Mouse (Mus musculus): ENCODE data around the gene Tmed10. TPM values are rescaled to one million over a fixed set of nuclear protein-coding genes. Genes with fewer than 3 reads are reported as not detected.

Tmed10 gene
- polyA plus RNA-seq, 1 experiment, result 93.3 TPM

DNA sequence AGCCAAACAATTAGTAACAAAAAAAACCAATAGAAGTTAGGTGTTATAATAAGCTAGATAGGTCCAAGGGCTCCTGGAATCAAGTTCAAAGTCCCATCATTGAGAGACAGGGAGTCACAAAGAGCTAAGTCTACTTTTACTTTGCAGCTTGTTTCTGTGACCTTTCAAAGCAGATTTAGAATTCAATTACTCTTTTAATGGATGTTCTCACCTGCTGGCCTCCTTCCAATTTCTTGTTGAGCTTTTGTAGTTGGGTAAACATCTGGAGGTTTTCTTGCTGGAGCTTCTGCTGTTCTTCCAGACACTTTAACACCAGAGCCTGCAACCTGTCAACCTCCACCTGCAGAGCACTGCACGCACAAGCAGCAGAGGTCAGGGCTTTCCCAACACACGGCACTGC lies 71.4 kb downstream of the Tmed10 start:
- Histone ChIP-seq H3K27ac (ENCODE audit: insufficient read depth, low read length) (no peak overlapping the region), H3K36me3 (ENCODE audit: control insufficient read depth, insufficient read depth, low read length) (peaks cover 26% of the 10 kb centered on the region), H3K4me1 (ENCODE audit: control insufficient read depth, insufficient read depth, insufficient read length) (peaks cover 6% of the 10 kb centered on the region; the same call in 1 of the 2 replicates), H3K27me3 (ENCODE audit: control insufficient read depth, insufficient read depth, low read length) (no peaks in the 10 kb centered on the region), H3K4me3 (ENCODE audit: extremely low read depth, insufficient read depth, insufficient read length) (no peak overlapping the region)
- TF ChIP-seq CTCF (IDR thresholded peaks at IDR 0.05; ENCODE audit: extremely low read depth, insufficient read depth, insufficient read length, insufficient replicate concordance) (no peak), POLR2A (IDR thresholded peaks at IDR 0.05; ENCODE audit: low read depth, low read length) (no peak)
- DNase-seq (ENCODE audit: low read depth in 1 of 2, low spot score in 2 of 2), result no peak
- 96% methylated on average over 2 of the region's 2 CpGs for WGBS

DNA sequence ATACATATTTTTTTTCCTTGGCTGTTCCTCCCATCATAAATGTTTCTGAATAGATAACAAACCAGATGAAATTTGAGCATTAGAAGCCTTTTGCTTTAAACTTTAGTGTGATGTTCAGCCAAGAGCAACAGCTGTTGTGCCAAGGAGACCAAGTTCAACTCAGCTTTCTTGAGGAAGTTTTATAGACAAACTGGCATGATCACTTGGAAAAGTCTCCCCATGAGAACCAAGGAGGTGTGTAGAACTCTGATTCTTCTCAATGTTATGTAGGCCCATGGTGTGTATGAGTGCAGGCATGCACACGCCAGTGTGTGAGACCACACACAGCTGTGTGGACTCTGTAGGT lies 75.8 kb downstream of the Tmed10 start:
- no peak overlapping the region for H3K4me3 ChIP-seq (ENCODE audit: extremely low read depth, insufficient read depth, insufficient read length)
- peaks cover 17% of the 10 kb centered on the region for H3K36me3 ChIP-seq (ENCODE audit: control insufficient read depth, insufficient read depth, low read length)
- DNase-seq (ENCODE audit: low read depth in 1 of 2, low spot score in 2 of 2), result no peak
- no peaks in the 10 kb centered on the region for H3K4me1 ChIP-seq (ENCODE audit: control insufficient read depth, insufficient read depth, insufficient read length)
- 83% methylated on average over 1 of the region's 1 CpGs for WGBS
- TF ChIP-seq POLR2A (IDR thresholded peaks at IDR 0.05; ENCODE audit: low read depth, low read length) (no peak), CTCF (IDR thresholded peaks at IDR 0.05; ENCODE audit: extremely low read depth, insufficient read depth, insufficient read length, insufficient replicate concordance) (no peak)
- H3K27me3 ChIP-seq (ENCODE audit: control insufficient read depth, insufficient read depth, low read length), result no peaks in the 10 kb centered on the region
- H3K27ac ChIP-seq (ENCODE audit: insufficient read depth, low read length), result no peak overlapping the region

DNA sequence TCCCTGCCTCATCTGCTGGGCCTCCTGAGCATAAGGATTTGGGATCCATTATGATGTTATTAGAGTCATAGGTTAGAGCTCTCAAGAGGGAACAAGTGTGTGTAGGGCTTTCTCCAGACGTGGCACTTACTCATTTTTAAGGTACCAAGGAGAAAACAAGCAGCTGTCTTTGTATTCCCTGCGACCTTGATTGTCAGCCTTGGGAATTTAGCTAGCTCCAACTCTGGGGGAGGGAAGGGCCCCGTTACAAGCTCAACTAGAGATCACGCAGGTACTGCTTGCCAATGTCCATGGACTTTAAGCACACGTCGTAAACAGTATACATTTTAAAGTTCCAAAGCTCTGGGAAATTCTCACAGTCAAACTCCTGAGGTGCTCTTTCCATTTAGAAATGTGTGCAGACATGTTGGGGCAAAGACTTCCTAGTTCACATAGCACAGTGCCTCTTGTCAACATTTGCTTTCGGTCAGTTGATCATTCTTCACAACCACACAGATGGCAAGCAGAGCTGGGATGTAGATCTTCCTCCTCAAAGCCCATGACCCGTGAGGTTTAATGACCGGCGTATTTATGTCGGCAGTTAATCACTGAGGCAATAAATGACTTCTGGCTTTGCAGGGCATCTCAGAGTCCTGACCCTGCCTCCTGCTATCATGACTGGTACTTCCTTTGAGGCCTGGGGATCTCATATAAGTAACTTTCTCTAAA lies 76.4 kb downstream of the Tmed10 start:
- TF ChIP-seq CTCF (IDR thresholded peaks at IDR 0.05; ENCODE audit: extremely low read depth, insufficient read depth, insufficient read length, insufficient replicate concordance) (no peak), POLR2A (IDR thresholded peaks at IDR 0.05; ENCODE audit: low read depth, low read length) (no peak)
- Histone ChIP-seq H3K36me3 (ENCODE audit: control insufficient read depth, insufficient read depth, low read length) (peaks cover 15% of the 10 kb centered on the region), H3K27me3 (ENCODE audit: control insufficient read depth, insufficient read depth, low read length) (no peaks in the 10 kb centered on the region), H3K4me3 (ENCODE audit: extremely low read depth, insufficient read depth, insufficient read length) (no peak overlapping the region), H3K4me1 (ENCODE audit: control insufficient read depth, insufficient read depth, insufficient read length) (no peaks in the 10 kb centered on the region), H3K27ac (ENCODE audit: insufficient read depth, low read length) (no peak overlapping the region)
- DNase-seq (ENCODE audit: low read depth in 1 of 2, low spot score in 2 of 2), result no peak
- WGBS, result 84% methylated on average over 11 of the region's 11 CpGs

DNA sequence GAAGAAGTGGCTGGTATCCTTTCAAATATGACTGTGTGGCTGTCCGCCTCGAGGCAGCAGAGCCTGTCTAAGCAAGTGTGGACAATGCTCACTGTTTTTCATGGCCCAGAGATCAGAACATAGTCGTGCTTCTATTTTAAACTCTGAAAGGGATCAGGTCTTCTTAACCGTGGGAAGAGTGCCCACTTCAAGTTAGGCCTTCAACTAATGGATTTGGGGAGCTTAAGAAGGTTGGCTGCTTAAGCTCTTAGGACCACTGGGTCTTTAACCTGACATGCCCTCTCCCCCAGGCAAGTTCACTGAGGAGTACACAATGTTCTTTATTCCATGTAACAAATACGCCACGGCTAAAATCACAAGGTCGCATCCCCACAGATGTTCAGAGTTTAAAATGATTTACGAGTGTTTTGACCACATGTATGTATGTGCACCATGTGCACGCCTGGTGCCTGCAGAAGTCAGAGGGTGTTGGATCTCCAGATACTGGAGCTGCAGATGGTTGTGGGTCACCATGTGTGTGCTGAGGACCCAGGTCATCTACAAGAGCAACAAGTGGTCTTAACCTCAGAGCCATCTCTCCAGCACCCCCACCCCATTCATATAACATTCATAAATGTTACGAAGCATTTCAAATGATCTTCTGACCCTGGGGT lies 77.2 kb downstream of the Tmed10 start:
- H3K4me1 ChIP-seq (ENCODE audit: control insufficient read depth, insufficient read depth, insufficient read length), result no peaks in the 10 kb centered on the region
- H3K27ac ChIP-seq (ENCODE audit: insufficient read depth, low read length), result no peak overlapping the region
- WGBS, result 74% methylated on average over 10 of the region's 10 CpGs
- no peak overlapping the region for H3K4me3 ChIP-seq (ENCODE audit: extremely low read depth, insufficient read depth, insufficient read length)
- TF ChIP-seq POLR2A (IDR thresholded peaks at IDR 0.05; ENCODE audit: low read depth, low read length), result no peak
- TF ChIP-seq CTCF (IDR thresholded peaks at IDR 0.05; ENCODE audit: extremely low read depth, insufficient read depth, insufficient read length, insufficient replicate concordance), result no peak
- H3K27me3 ChIP-seq (ENCODE audit: control insufficient read depth, insufficient read depth, low read length), result no peaks in the 10 kb centered on the region
- no peak for DNase-seq (ENCODE audit: low read depth in 1 of 2, low spot score in 2 of 2)
- peaks cover 13% of the 10 kb centered on the region for H3K36me3 ChIP-seq (ENCODE audit: control insufficient read depth, insufficient read depth, low read length)

DNA sequence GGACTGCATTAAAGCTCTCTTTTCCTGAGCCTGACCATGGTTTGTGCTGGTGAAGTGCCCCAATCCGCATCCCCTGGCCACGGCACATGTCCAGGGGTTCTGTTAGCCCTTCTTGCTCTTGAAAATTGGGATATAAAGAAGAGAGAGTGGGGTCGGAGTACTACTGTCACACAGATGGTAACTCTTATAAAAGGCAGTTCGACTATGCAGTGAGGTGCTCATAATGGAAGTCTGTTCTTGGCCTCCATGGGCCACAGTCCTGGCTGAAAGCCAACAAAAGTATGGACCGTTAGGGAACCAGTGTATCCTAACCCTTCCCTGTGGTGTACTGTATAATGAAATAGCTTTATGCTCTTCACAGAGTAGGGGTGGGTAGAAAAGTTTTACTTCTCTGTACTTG lies 77.7 kb downstream of the Tmed10 start:
- H3K4me3 ChIP-seq (ENCODE audit: extremely low read depth, insufficient read depth, insufficient read length), result no peak overlapping the region
- WGBS, result 87% methylated on average over 5 of the region's 5 CpGs
- no peak for TF ChIP-seq CTCF (IDR thresholded peaks at IDR 0.05; ENCODE audit: extremely low read depth, insufficient read depth, insufficient read length, insufficient replicate concordance)
- no peak for TF ChIP-seq POLR2A (IDR thresholded peaks at IDR 0.05; ENCODE audit: low read depth, low read length)
- H3K27ac ChIP-seq (ENCODE audit: insufficient read depth, low read length), result no peak overlapping the region
- no peaks in the 10 kb centered on the region for H3K4me1 ChIP-seq (ENCODE audit: control insufficient read depth, insufficient read depth, insufficient read length)
- H3K36me3 ChIP-seq (ENCODE audit: control insufficient read depth, insufficient read depth, low read length), result peaks cover 12% of the 10 kb centered on the region
- no peaks in the 10 kb centered on the region for H3K27me3 ChIP-seq (ENCODE audit: control insufficient read depth, insufficient read depth, low read length)
- DNase-seq (ENCODE audit: low read depth in 1 of 2, low spot score in 2 of 2), result no peak

DNA sequence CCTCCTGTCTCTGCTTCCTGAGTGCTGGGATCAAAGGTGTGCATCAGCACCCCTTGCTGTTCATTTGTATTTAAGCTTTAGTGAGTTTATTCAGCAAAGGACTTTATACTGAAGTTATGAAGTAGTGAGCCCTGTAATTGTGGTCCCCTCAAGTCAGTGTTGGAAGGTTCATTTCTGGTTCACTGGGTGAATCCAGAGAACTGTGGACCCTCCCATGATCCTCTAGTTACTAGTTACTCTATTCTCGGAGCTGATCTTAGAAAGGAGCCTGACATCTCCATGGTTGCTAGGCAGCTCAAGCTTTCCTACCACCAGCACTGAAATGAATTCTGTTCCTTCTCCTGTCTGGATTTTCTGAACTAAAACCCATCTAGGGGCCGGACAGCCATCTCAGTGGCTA lies 79.1 kb downstream of the Tmed10 start:
- no peak for TF ChIP-seq POLR2A (IDR thresholded peaks at IDR 0.05; ENCODE audit: low read depth, low read length)
- no peak for TF ChIP-seq CTCF (IDR thresholded peaks at IDR 0.05; ENCODE audit: extremely low read depth, insufficient read depth, insufficient read length, insufficient replicate concordance)
- 84% methylated on average over 2 of the region's 2 CpGs for WGBS

DNA sequence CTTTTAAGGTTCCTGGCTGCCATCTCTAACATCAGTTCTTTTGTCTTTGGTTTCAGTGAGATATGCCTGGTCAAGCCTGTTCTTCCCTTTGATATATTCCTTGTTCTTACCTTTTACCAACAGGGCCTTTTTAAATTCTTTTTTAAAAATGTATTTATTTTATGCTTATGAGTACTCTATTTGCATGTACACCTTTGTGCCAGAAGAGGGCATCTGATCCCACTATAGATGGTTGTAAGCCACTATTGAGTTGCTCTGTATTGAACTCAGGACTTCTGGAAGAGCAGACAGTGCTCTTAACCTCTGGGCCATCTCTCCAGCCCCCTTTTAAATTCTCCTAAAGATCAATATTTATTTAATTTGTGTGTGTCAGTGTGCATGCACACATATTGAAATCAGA lies 81.7 kb downstream of the Tmed10 start:
- no peak overlapping the region for H3K27ac ChIP-seq (ENCODE audit: insufficient read depth, low read length)
- no peaks in the 10 kb centered on the region for H3K27me3 ChIP-seq (ENCODE audit: control insufficient read depth, insufficient read depth, low read length)
- no peak for DNase-seq (ENCODE audit: low read depth in 1 of 2, low spot score in 2 of 2)
- TF ChIP-seq POLR2A (IDR thresholded peaks at IDR 0.05; ENCODE audit: low read depth, low read length), result no peak
- TF ChIP-seq CTCF (IDR thresholded peaks at IDR 0.05; ENCODE audit: extremely low read depth, insufficient read depth, insufficient read length, insufficient replicate concordance), result no peak
- H3K36me3 ChIP-seq (ENCODE audit: control insufficient read depth, insufficient read depth, low read length), result no peaks in the 10 kb centered on the region
- H3K4me3 ChIP-seq (ENCODE audit: extremely low read depth, insufficient read depth, insufficient read length), result no peak overlapping the region
- no peaks in the 10 kb centered on the region; the same call in 1 of the 2 replicates for H3K4me1 ChIP-seq (ENCODE audit: control insufficient read depth, insufficient read depth, insufficient read length)

More for the DNA sequence above, 79.1 kb downstream of the Tmed10 start:
- no peak for DNase-seq (ENCODE audit: low read depth in 1 of 2, low spot score in 2 of 2)
- H3K4me1 ChIP-seq (ENCODE audit: control insufficient read depth, insufficient read depth, insufficient read length), result no peaks in the 10 kb centered on the region
- no peak overlapping the region for H3K27ac ChIP-seq (ENCODE audit: insufficient read depth, low read length)
- no peaks in the 10 kb centered on the region for H3K27me3 ChIP-seq (ENCODE audit: control insufficient read depth, insufficient read depth, low read length)
- H3K4me3 ChIP-seq (ENCODE audit: extremely low read depth, insufficient read depth, insufficient read length), result no peak overlapping the region
- peaks cover 3% of the 10 kb centered on the region; the same call in 1 of the 2 replicates for H3K36me3 ChIP-seq (ENCODE audit: control insufficient read depth, insufficient read depth, low read length)

All from spleen, adult 2 months (tissue).